Mouse (Mus musculus) intestine, embryonic 15.5 days (tissue): Measurements from ENCODE around the gene Slc9b1. TPM values are rescaled to one million over a fixed set of nuclear protein-coding genes. Genes with fewer than 3 reads are reported as not detected.

Experiments used
- ATAC-seq: fragments of 200-750 bp; cut with Nextera tagmentation; 2 replicates; pipeline ENCODE4 v1.8.0; 2017; ENCODE audit warnings: moderate TSS enrichment, moderate library complexity
- H3K27ac ChIP-seq: fragments of 300-500 bp; sonication (generic); 2 replicates; pipeline ENCODE4 v1.5.1; 2015; ENCODE audit warnings: mild to moderate bottlenecking, inconsistent platforms
- H3K27me3 ChIP-seq: fragments of 300-500 bp; sonication (generic); replicated peaks from 2 replicates; pipeline ENCODE4 v1.6.1; 2015; ENCODE audit warnings: inconsistent platforms
- H3K36me3 ChIP-seq: fragments of 300-500 bp; sonication (generic); 2 replicates; pipeline ENCODE4 v1.6.1; 2015; ENCODE audit warnings: inconsistent platforms
- H3K4me1 ChIP-seq: fragments of 300-500 bp; sonication (generic); replicated peaks from 2 replicates; pipeline ENCODE4 v1.6.1; 2015; ENCODE audit warnings: inconsistent platforms
- H3K4me2 ChIP-seq: fragments of 300-500 bp; sonication (generic); replicated peaks from 2 replicates; pipeline ENCODE4 v1.6.1; 2015; ENCODE audit warnings: mild to moderate bottlenecking, inconsistent platforms
- H3K4me3 ChIP-seq: fragments of 300-500 bp; sonication (generic); replicated peaks from 2 replicates; pipeline ENCODE4 v1.5.1; 2015; ENCODE audit warnings: inconsistent platforms
- H3K9ac ChIP-seq: fragments of 300-500 bp; sonication (generic); 2 replicates; pipeline ENCODE4 v1.6.1; 2015; ENCODE audit warnings: inconsistent platforms
- H3K9me3 ChIP-seq: fragments of 300-500 bp; sonication (generic); 2 replicates; pipeline ENCODE4 v1.6.1; 2016; ENCODE audit warnings: inconsistent platforms
- WGBS: fragments of 180-500 bp; shearing (Covaris S2); methylation state at CpG from one replicate; pipeline ENCODE4 v1.1.7; 2015; 5-methylcytosine and 5-hydroxymethylcytosine counted together
- polyA plus RNA-seq: library from polyadenylated mRNA; unstranded; fragments of >200 nt; fragmentation: Nextera tagmentation; extraction: Ambion mirVana; gene quantifications from 2 replicates; pipeline ENCODE4 v1.2.1, GENCODE M21; 2015

Gene Slc9b1
- polyA plus RNA-seq, 1 experiment from 2014 or later, result 0.25 TPM

DNA sequence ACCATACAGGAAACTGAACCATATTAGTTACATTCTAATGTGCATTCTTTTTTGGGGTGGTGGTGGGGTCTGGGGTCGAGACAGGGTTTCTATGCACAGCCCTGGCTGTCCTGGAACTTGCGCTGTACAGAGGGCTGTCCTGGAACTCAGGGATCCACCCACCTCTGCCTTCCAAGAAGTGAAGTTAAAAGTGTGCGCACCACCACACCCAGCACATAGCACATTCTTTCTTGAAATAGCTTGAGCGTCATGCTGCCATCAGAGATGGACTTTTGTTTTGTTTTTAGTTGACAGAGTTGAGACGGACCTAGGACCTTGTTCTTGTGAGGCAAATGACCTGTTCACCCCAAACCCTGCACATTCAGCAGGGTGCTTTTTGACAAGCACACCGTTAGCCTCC lies 20.7 kb upstream of the Slc9b1 start:
- ATAC-seq, result no peak
- Histone ChIP-seq H3K27me3 (no peaks in the 10 kb centered on the region), H3K27ac (no peak overlapping the region), H3K4me3 (no peak overlapping the region), H3K4me2 (no peak overlapping the region), H3K4me1 (no peaks in the 10 kb centered on the region), H3K36me3 (no peaks in the 10 kb centered on the region), H3K9ac (no peak overlapping the region), H3K9me3 (no peaks in the 10 kb centered on the region)
- 65% methylated on average over 6 of the region's 6 CpGs for WGBS

DNA sequence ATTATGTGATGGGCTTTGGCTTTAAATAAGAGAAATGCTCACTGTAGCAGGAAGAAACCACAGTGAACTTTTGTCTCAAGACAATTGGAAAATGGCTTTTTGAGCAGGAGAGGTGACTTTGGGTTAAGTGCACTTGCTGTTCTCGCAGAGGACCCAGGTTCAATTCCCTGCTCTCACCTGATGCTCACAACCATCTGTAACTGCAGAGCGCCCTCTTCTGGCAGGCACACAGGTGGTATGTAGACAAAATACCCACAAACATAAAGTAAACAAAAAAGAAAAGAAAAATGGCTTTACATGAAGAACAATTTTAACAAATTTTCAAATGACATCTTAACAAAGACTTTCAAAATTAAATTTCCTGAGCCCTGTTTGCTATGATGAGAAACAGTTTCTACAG lies 20.2 kb upstream of the Slc9b1 start:
- no peak for ATAC-seq
- 51% methylated on average over 2 of the region's 2 CpGs for WGBS
- no peak overlapping the region for H3K27ac ChIP-seq

DNA sequence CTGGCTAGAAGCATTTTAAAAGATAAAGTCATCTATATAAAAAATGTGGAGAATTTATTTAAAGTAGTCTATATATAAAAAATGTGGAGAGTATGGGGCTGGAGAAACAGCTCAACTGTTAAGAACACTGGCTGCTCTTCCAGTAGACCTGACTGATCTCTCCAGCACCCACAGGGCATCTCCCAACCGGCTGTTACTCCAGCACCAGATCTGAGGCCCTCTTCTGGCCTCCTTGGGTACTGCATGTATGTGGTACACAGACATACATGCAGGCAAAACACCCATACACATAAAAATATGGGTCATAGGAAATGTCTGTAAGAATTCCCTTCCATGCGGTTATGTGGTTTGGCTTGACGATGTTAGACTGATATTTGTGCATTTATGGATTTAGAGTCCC lies 19.3 kb upstream of the Slc9b1 start:
- H3K9ac ChIP-seq, result no peak overlapping the region
- H3K4me1 ChIP-seq, result no peaks in the 10 kb centered on the region
- no peak overlapping the region for H3K27ac ChIP-seq
- H3K27me3 ChIP-seq, result no peaks in the 10 kb centered on the region
- no peaks in the 10 kb centered on the region for H3K9me3 ChIP-seq
- 50% methylated on average over 3 of the region's 3 CpGs for WGBS
- H3K36me3 ChIP-seq, result no peaks in the 10 kb centered on the region
- H3K4me2 ChIP-seq, result no peak overlapping the region
- no peak overlapping the region for H3K4me3 ChIP-seq
- no peak for ATAC-seq

More for the DNA sequence above, 20.2 kb upstream of the Slc9b1 start:
- no peaks in the 10 kb centered on the region for H3K9me3 ChIP-seq
- no peaks in the 10 kb centered on the region for H3K36me3 ChIP-seq
- H3K4me2 ChIP-seq, result no peak overlapping the region
- H3K27me3 ChIP-seq, result no peaks in the 10 kb centered on the region
- no peak overlapping the region for H3K4me3 ChIP-seq
- H3K9ac ChIP-seq, result no peak overlapping the region
- no peaks in the 10 kb centered on the region for H3K4me1 ChIP-seq

DNA sequence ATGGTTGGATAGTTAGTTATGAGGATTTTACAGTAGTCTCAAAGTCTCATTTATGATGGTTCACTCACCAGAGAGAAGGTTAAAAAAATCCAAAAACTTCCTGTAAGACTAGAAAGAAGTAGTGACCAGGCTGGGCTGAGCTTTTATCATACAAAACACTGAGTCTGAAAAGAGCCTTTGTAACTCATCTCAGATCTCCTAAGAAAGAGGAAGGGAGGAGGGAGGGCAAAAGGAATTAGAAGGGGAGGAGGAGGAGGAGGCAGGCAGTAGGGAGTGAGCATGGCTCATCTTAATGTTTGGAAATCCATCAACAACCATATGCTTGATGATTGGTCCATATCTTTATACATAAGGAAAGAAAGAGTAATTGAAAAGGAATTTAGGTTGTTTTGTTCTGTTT lies 15.1 kb upstream of the Slc9b1 start:
- H3K9ac ChIP-seq, result no peak overlapping the region
- ATAC-seq, result no peak
- H3K4me2 ChIP-seq, result no peak overlapping the region
- H3K36me3 ChIP-seq, result no peaks in the 10 kb centered on the region
- no peaks in the 10 kb centered on the region for H3K9me3 ChIP-seq
- no peak overlapping the region for H3K4me3 ChIP-seq
- H3K4me1 ChIP-seq, result no peaks in the 10 kb centered on the region
- no peaks in the 10 kb centered on the region for H3K27me3 ChIP-seq
- no peak overlapping the region for H3K27ac ChIP-seq

DNA sequence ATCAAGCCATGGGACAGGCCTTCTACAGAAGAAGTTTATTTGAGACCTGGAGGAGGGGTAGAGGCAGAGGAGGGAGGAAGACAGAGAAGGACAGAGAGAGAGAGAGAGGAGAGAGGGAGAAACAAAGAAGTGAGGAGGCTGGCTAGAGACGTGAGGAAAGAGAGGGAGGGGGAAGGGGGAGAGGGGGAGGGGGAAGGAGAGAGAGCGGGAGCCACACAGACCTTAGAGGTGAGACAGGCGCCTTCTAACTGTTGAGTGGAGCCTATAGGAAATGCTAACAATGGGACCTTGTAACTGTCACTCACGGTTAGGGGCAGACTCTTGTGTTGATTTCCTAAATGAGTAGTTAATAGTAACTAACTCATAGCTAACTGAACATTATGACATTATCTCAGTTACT lies 14.1 kb upstream of the Slc9b1 start:
- Histone ChIP-seq H3K9ac (no peak overlapping the region), H3K36me3 (no peaks in the 10 kb centered on the region), H3K27me3 (no peaks in the 10 kb centered on the region), H3K27ac (no peak overlapping the region), H3K4me2 (no peak overlapping the region), H3K9me3 (no peaks in the 10 kb centered on the region), H3K4me3 (no peak overlapping the region), H3K4me1 (no peaks in the 10 kb centered on the region)
- 54% methylated on average over 4 of the region's 4 CpGs for WGBS
- ATAC-seq, result no peak

DNA sequence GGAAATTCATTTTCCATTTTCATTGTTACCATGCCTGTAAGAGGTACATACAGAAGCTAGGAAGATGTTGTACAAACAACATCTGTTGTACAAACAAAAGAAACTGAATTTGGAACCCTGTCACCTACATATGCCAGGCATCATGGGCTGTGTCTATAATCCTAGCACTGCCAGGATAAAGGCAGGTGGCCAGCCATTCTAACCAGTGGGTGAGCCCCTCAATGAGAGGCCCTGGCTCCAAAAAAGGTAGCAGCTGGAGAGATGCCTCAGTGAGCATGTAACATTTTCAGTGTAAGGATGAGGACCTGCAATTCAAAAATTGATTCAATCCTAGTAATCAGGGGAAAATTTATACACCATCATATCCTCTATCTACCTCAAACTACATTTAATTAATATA lies 1.2 kb downstream of the Slc9b1 start:
- H3K9ac ChIP-seq, result no peak overlapping the region
- no peaks in the 10 kb centered on the region for H3K36me3 ChIP-seq
- H3K27ac ChIP-seq, result no peak overlapping the region
- H3K4me1 ChIP-seq, result no peaks in the 10 kb centered on the region
- no peak for ATAC-seq
- H3K27me3 ChIP-seq, result no peaks in the 10 kb centered on the region
- H3K4me3 ChIP-seq, result no peak overlapping the region
- no peak overlapping the region for H3K4me2 ChIP-seq
- H3K9me3 ChIP-seq, result no peaks in the 10 kb centered on the region

DNA sequence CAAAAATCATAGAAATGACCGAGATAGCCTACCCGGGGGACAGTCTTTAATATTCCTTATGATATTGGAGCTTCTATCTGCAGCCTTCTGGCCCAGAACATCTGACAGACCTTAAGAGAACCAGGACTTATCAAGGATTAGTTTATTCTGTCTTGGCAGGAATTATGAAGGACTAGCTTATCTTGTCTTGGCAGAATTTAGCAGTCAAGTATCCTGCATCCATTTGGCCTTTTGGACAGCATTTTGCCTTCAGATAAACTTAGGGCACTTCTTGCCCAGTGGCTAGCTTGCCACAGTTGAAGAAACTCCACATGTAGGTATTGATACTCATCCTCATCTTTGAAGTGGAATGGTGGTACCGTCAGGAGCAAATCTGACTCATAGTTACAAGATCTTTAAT lies 4.0 kb downstream of the Slc9b1 start:
- Histone ChIP-seq H3K9ac (no peak overlapping the region), H3K4me2 (no peak overlapping the region), H3K36me3 (no peaks in the 10 kb centered on the region), H3K9me3 (no peaks in the 10 kb centered on the region), H3K27ac (no peak overlapping the region), H3K4me1 (no peaks in the 10 kb centered on the region), H3K4me3 (no peak overlapping the region), H3K27me3 (no peaks in the 10 kb centered on the region)
- WGBS, result 94% methylated on average over 3 of the region's 3 CpGs
- ATAC-seq, result no peak

DNA sequence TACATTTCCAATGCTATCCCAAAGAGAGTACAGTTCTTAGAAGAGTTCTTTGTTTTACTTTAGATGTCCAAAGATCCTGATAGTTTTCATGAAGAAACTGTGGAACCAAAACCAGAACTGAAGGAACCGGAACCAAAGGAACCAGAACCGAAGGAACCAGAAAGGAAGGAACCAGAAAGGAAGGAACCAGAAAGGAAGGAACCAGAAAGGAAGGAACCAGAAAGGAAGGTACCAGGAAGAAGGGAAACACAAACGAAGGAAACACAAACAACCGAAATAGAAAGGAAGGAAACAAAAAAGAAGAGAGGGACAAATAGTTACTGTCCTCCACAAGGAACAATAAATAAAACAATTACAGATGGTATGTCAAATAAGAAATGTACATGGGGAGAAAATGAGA lies 9.6 kb downstream of the Slc9b1 start:
- Histone ChIP-seq H3K9me3 (no peaks in the 10 kb centered on the region), H3K4me3 (no peak overlapping the region), H3K27ac (no peak overlapping the region), H3K27me3 (no peaks in the 10 kb centered on the region), H3K9ac (no peak overlapping the region), H3K4me2 (no peak overlapping the region), H3K4me1 (no peaks in the 10 kb centered on the region), H3K36me3 (no peaks in the 10 kb centered on the region)
- no peak for ATAC-seq
- WGBS, result 88% methylated on average over 4 of the region's 4 CpGs

DNA sequence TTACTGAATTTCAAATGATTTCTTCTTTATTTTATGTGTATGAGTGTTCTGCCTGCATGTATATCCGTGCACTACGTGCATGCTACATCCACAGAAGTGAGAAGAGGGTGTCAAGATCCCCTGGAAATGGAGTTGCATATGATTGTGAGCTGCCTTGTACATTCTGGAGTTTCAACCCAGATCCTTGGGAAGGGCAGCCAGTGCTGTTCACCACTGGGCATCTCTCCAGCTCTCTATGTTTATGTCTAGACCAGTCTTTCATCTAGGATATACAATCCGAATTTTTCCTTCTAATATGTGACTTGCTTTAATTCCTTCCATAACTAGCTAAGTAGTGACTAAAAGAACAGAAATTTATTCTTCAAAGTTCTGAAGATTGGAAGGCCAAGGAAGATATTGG lies 28.0 kb downstream of the Slc9b1 start:
- H3K27me3 ChIP-seq, result no peaks in the 10 kb centered on the region
- H3K9ac ChIP-seq, result no peak overlapping the region
- no peak overlapping the region for H3K4me2 ChIP-seq
- no peaks in the 10 kb centered on the region for H3K9me3 ChIP-seq
- WGBS, result 70% methylated on average over 3 of the region's 3 CpGs
- ATAC-seq, result no peak
- H3K4me3 ChIP-seq, result no peak overlapping the region
- H3K27ac ChIP-seq, result no peak overlapping the region
- H3K36me3 ChIP-seq, result no peaks in the 10 kb centered on the region
- no peaks in the 10 kb centered on the region for H3K4me1 ChIP-seq

DNA sequence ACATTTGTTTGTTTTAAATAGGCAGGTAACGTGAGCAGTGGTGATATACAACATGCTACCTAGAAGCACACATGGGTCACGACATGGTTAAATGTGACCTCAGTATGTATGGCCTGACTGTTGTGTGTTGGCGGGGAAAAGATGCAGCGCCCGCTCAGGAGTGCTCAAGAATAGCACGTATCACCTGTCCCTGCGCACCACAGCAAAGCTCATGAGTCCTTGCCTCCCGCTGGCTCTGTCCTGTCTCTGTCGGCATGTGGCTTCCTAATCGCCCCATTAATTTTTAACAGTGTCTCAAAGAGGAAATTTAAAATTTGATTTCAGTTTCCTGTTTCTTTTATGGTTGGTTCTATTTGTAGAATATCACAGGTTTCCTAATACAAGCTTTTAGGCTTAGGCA lies 29.6 kb downstream of the Slc9b1 start:
- Histone ChIP-seq H3K9ac (no peak overlapping the region), H3K27ac (no peak overlapping the region), H3K4me2 (no peak overlapping the region), H3K4me1 (no peaks in the 10 kb centered on the region), H3K36me3 (no peaks in the 10 kb centered on the region), H3K4me3 (no peak overlapping the region), H3K9me3 (no peaks in the 10 kb centered on the region), H3K27me3 (no peaks in the 10 kb centered on the region)
- no peak for ATAC-seq
- WGBS, result 80% methylated on average over 10 of the region's 10 CpGs

DNA sequence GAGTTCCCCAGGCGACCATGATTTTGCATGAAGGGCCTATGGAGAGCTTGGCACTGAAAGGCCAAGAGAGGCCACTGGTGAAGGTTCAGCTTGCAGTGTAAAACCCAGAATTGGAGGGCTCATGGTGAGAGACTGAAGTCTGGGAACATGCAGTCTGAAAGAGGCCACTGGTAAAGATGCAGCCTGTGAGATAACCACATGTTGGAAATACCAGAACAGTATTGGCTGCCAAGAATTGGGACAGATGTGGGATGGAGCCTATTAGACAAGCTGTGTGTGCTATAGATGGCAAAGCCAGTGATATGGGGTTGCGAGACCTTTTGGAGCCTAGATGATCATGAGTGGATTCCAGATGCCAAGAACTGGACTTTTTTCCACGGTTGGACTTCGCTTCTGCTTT lies 32.0 kb downstream of the Slc9b1 start:
- 93% methylated on average over 4 of the region's 4 CpGs for WGBS

DNA sequence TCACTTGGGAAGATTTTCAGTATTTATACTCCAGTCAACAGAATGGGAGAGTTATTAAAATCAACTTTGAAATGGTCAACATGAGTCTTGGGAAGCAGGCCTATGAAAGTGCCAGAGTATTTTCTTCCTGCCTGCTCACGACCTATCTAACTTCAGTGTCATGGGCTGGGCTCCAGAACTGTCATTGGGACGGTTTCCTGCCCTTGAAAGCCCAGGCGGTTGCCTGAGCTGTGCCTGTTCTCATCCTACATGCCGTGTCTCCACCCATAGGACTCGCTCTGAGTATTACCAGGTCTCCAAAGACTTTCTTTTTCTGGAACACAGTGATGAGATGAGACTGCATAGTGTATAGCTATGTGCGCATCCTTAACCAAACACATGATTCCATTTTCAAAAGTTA lies 45.4 kb downstream of the Slc9b1 start:
- 63% methylated on average over 6 of the region's 6 CpGs for WGBS
- Histone ChIP-seq H3K4me1 (no peaks in the 10 kb centered on the region), H3K27me3 (no peaks in the 10 kb centered on the region), H3K9me3 (no peaks in the 10 kb centered on the region), H3K27ac (no peak overlapping the region), H3K9ac (no peak overlapping the region), H3K4me3 (no peak overlapping the region), H3K4me2 (no peak overlapping the region), H3K36me3 (no peaks in the 10 kb centered on the region)
- no peak for ATAC-seq

More for the DNA sequence above, 32.0 kb downstream of the Slc9b1 start:
- H3K4me2 ChIP-seq, result no peak overlapping the region
- no peak for ATAC-seq
- no peaks in the 10 kb centered on the region for H3K27me3 ChIP-seq
- no peaks in the 10 kb centered on the region for H3K9me3 ChIP-seq
- no peak overlapping the region for H3K27ac ChIP-seq
- H3K4me1 ChIP-seq, result no peaks in the 10 kb centered on the region
- H3K36me3 ChIP-seq, result no peaks in the 10 kb centered on the region
- no peak overlapping the region for H3K4me3 ChIP-seq
- H3K9ac ChIP-seq, result no peak overlapping the region

DNA sequence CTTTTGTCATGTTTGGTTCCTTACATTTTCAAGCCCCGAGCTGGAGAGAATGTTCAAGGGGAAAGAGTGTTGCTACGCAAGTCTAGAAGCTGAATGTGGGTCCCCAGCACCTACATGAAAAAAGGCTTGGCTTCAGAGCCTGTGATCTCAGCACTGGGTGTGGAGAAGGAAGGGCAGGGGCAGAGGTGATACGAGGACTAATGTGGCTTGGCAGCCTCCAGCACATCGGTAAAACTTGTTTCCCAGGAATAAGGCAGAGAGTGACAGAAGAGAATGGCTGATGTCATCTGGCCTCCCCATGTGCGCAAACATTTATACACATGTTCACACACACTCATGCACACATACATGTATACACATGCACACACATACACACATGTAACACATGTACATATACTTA lies 47.3 kb downstream of the Slc9b1 start:
- peak; percentile 69 for ATAC-seq

DNA sequence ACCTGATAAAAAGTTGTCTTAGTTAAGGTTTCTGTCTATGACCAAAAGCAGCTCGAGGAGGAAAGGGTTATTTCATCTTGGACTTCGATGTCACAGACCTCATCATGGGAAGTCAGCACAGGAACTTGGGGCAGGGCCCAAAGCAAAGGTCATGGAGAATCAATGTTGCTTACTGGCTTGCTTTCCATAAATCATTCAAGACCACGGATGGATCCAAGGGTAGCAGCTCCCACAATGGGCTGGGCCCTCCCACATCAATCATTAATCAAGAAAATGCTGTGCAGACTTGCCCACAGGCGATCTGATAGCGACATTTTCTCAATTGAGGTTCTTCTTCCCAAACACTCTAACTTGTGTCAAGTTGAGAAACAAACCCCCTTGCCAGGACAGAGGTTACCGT lies 48.3 kb downstream of the Slc9b1 start:
- Histone ChIP-seq H3K4me2 (no peak overlapping the region), H3K27me3 (no peaks in the 10 kb centered on the region), H3K36me3 (no peaks in the 10 kb centered on the region), H3K4me1 (no peaks in the 10 kb centered on the region), H3K9me3 (no peaks in the 10 kb centered on the region), H3K27ac (no peak overlapping the region), H3K9ac (no peak overlapping the region), H3K4me3 (no peak overlapping the region)
- peak; percentile 81 for ATAC-seq
- 32% methylated on average over 6 of the region's 6 CpGs for WGBS

More for the DNA sequence above, 47.3 kb downstream of the Slc9b1 start:
- Histone ChIP-seq H3K4me3 (no peak overlapping the region), H3K27me3 (no peaks in the 10 kb centered on the region), H3K27ac (0 out of 2 replicates have a peak overlapping the region, but pooled peaks have one; percentile 17), H3K9me3 (no peaks in the 10 kb centered on the region), H3K4me2 (no peak overlapping the region), H3K4me1 (no peaks in the 10 kb centered on the region), H3K9ac (no peak overlapping the region), H3K36me3 (no peaks in the 10 kb centered on the region)
- WGBS, result 68% methylated on average over 5 of the region's 5 CpGs
